Mouse (Mus musculus) bone marrow, adult 2 months (tissue): Measurements from ENCODE around the gene Usp2. TPM values are rescaled to one million over a fixed set of nuclear protein-coding genes. Genes with fewer than 3 reads are reported as not detected.

ENCODE experiments used
- H3K27ac ChIP-seq: fragments of 200-500 bp; 2 replicates; pipeline ENCODE4 v1.5.1; 2012; ENCODE audit warnings: low read depth, mild to moderate bottlenecking, control low read depth, inconsistent platforms, low read length; ENCODE audit not compliant: control insufficient read depth, poor library complexity, insufficient read depth
- H3K4me1 ChIP-seq: fragments of 200-500 bp; 2 replicates; pipeline ENCODE4 v1.6.1; 2011; ENCODE audit warnings: low read length; ENCODE audit not compliant: control insufficient read depth, insufficient read depth
- H3K4me3 ChIP-seq: fragments of 200-500 bp; replicated peaks from 2 replicates; pipeline ENCODE3; 2011; ENCODE audit warnings: mild to moderate bottlenecking, low read depth, low read length, control low read depth; ENCODE audit not compliant: control insufficient read depth
- CTCF ChIP-seq: fragments of 200-500 bp; IDR thresholded peaks from 2 replicates; pipeline ENCODE4 v1.5.1; 2011; ENCODE audit warnings: low read length, control low read depth; ENCODE audit not compliant: control insufficient read depth, insufficient read depth
- POLR2A ChIP-seq: fragments of 200-500 bp; IDR thresholded peaks from 2 replicates; pipeline ENCODE4 v1.6.1; 2011; ENCODE audit warnings: low read depth, mild to moderate bottlenecking, control low read depth, low read length, borderline replicate concordance; ENCODE audit not compliant: control insufficient read depth
- WGBS: fragments of 180-500 bp; shearing (Covaris S2); methylation state at CpG from one replicate; pipeline ENCODE4 v1.1.7; 2018; 5-methylcytosine and 5-hydroxymethylcytosine counted together
- polyA plus RNA-seq: library from polyadenylated mRNA; stranded (reverse); fragments of >200 nt; gene quantifications from 2 replicates; pipeline ENCODE4 v1.2.4, GENCODE M21; 2011; ENCODE audit warnings: low replicate concordance; ENCODE audit not compliant: missing spikeins, insufficient read depth, insufficient read length

Gene Usp2
- polyA plus RNA-seq, 1 experiment, result 2.6 TPM

DNA sequence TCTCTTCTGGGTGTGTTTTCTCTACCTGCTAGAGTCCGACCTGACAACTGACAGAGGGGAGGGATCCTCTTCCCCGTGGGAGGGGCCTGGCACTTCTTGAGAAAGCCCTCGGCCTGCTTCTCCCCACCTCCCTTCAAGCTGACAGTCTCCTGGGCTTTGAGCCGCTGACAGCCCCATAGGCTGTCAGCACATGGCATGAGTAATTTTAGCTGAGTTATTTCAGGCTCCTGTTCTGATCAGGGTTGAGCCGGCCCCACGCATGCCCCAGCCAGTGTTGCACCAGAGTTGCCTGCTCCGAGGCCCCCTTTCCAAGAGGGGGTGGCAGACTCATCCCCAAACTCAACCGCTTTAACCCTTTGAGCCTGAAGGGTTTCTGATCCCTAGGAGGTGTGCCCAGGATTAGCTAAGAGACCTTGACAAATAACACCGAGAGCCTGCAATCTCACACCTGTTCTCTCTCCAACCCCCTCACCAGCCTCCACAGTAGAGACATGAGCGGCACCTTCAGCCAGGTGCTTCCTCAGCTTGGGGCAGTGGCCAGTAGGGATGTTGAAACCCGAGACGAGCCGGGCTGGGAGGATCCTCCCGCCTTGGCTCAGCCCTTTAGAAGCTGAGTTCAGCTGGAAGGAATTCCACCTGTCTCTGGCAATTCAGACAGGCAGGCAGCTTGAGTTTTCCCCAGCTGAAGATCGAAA lies 21.1 kb downstream of the Usp2 start:
- Histone ChIP-seq H3K4me1 (peaks cover 9% of the 10 kb centered on the region), H3K27ac (peak overlapping the region; percentile 39), H3K4me3 (no peak overlapping the region)
- TF ChIP-seq POLR2A (no peak), CTCF (no peak)
- WGBS, result 22% methylated on average over 15 of the region's 15 CpGs

DNA sequence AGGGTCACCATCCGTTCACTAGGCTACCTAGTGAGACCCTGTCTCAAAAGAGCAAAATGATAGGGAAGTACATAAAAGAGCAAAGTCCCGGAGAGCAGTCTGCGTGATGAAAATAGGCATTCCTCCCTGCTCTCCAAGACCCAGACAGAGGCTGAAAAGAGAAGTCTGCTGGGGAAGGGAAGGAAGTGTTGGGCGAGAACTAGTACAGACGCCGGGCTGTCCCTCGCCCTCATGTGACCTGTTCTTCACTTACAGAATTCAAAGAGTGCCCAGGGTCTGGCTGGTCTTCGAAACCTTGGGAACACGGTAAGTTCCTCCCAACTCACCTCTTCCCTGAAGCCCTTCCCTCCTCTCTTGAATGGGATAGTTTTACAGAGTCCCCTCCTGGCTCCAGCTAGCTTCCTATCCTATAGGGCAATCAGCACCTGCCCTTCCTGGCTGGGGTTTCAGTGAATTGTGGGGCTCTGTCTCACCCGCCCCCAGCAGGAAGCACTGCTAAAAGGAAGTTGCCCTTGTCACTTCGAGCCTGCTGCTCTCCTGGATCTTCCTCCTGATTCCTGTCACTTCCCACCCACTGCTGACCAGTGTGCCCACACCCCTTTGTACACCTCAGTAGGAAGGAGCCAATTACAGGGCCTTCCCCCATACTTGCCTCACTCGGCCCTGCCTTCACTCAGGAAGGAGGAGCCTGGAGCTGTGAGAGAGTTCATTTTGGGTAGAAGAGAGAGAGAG lies 22.2 kb downstream of the Usp2 start:
- H3K27ac ChIP-seq, result peak overlapping the region; percentile 62
- WGBS, result 7% methylated on average over 12 of the region's 12 CpGs
- TF ChIP-seq CTCF (no peak), POLR2A (no peak)
- peaks cover 6% of the 10 kb centered on the region for H3K4me1 ChIP-seq
- H3K4me3 ChIP-seq, result no peak overlapping the region

DNA sequence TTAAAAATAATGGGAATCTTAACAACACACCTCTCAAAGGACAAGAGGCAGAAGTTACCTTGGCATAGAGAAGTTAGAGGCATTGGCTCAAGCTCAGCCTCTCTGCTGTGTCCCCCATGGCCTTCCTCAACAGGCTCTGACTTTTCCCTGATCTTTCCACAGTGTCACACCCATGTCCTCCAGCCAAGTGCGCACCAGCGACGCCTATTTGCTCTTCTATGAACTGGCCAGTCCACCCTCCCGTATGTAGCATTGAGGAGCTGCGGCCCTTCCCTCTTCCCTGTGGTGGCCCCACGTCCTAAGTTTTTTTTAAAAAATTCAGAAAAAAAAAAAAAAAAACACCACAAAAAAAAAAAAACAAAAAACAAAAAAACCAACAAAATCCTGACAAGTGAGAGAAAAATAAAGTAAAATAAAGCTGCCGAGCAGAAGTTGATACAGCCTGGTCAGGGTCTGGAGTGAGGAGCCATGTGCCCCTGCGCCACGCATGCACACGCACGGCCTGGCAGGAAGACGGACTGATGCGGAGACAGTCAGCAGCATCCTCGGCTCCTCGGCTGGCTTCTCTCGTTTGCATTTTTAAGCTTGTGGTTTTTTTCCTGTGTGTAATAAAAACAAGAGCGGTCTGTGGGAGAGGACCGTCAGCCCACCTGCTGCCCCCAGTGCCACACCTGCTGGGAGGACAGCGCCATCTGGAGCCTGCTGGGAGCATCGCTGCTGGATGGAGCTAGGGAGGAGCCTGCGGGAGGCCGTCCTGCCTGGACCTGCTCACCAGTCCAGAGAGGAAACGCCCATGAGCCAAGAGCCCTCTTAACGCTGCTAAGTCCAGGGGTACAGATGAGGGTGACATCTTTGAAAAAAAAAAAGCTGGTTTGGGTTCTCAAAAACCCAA lies 27.0 kb downstream of the Usp2 start:
- no peak overlapping the region for H3K27ac ChIP-seq
- TF ChIP-seq POLR2A (no peak), CTCF (peak; percentile 88)
- WGBS, result 39% methylated on average over 24 of the region's 24 CpGs
- H3K4me3 ChIP-seq, result no peak overlapping the region
- peaks cover 3% of the 10 kb centered on the region; the same call in 1 of the 2 replicates for H3K4me1 ChIP-seq

DNA sequence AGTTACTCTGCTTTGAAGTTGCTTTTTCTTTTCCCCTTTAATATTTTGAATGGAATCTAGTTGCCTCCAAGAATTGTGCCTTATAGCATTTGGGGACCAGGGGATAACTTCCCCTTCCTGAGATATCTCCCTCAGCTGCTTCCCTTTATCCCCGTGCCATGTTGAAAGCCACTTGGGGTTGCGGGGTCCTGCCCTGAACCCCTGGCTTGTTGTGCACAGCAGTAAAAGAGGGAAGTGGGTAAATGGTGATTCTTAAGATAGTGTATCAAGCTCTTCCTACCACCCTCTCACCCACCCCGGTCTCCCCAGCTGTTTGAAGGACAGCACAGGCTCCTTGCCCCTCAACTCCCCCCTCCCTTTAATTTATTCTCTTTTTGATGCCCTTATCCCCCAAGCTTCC lies 27.9 kb downstream of the Usp2 start:
- Histone ChIP-seq H3K27ac (no peak overlapping the region), H3K4me1 (no peaks in the 10 kb centered on the region; the same call in 1 of the 2 replicates), H3K4me3 (no peak overlapping the region)
- TF ChIP-seq CTCF, result no peak
- TF ChIP-seq POLR2A, result no peak
- WGBS, result 18% methylated on average over 3 of the region's 3 CpGs

DNA sequence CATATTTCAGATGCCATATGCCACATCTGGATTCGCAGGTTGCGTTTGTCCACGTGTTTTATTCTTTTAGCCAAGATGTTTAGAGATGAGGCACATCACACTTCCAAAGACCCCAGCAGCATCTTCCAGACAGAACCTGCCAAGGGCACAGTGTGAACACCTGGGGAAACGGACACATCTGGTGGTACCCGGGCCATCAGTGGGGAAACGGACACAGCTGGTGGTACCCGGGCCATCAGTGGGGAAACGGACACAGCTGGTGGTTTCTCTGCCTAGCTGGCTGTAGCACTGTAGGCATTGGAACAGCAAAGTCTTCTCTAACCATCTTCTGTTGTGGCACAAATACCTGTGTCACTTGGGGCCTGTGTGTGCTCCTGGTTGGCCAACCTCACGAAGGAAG lies 29.0 kb downstream of the Usp2 start:
- no peak overlapping the region for H3K4me3 ChIP-seq
- H3K27ac ChIP-seq, result no peak overlapping the region
- no peak for TF ChIP-seq POLR2A
- 84% methylated on average over 9 of the region's 9 CpGs for WGBS
- no peaks in the 10 kb centered on the region; the same call in 1 of the 2 replicates for H3K4me1 ChIP-seq

DNA sequence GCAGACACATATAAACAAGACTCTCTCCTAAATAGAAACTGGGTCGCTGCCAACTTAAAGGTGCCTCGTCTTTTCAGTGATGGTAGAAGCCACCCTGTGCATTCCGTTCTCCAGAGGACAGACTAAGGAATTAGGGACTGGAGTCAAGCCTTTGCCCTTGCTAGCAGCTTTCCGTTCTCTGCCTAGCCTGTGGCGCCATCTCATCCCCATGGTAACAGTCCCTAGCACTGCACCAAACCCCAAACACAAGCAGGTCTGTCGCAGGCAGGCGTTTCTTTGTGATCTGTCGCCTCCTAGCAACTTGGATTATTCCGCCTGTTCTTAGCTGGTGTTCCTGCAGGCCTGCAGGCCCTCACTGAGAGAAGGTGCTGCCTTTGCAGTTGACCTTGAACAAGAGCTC lies 29.7 kb downstream of the Usp2 start:
- H3K4me3 ChIP-seq, result no peak overlapping the region
- no peak overlapping the region for H3K27ac ChIP-seq
- TF ChIP-seq CTCF, result no peak
- no peaks in the 10 kb centered on the region; the same call in 1 of the 2 replicates for H3K4me1 ChIP-seq
- 84% methylated on average over 9 of the region's 9 CpGs for WGBS

DNA sequence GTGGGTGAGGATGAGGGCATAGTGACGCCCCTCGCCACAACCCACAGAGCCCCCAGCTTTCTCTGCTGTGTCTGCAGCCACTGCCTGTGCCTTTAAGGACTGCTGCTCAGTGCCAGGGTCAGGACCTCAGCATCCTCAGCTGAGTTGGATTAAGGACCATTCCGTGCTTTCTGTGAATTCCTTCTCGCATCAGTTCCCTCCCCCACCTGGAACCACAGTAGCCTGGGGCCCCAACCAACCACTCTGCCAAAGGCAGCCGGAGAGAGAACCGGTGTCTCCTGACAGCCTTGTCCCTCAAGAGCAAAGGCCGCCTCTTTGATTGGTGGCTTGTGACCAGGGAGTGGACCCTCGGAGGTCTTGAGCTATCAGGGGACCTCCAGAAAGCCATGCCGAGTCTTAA lies 34.7 kb downstream of the Usp2 start, which contains the start of gene Mfrp:
Gene Mfrp, plus strand, starts transcription at position 240 of the 400 bp plus-strand sequence.
- Histone ChIP-seq H3K27ac (no peak within 1 kb of the TSS), H3K4me1 (peaks cover 1% of the 10 kb centered on the region; the same call in 1 of the 2 replicates), H3K4me3 (no peak within 1 kb of the TSS)
- TF ChIP-seq POLR2A (no peak), CTCF (no peak)
- 95% methylated on average over 9 of the region's 9 CpGs for WGBS

DNA sequence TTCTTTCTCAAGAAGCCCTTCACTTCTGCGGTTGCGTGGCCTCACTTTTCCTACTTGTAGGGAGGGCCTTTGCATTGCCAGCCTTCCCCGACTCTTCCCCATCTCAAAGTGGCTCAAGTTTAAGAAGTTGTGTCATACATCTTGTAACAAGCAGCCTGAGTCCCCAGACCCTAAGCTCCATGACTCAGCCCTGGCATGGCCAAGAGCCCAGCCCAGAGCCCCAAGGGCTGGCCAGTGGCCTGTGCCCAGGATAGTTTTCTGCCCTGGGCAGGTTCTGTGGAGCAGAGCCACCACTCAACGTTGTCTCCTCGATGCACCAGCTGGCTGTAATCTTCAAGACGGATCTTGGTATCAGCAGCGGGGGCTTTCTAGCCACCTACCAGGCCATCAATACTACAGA lies 38.1 kb downstream of the Usp2 start:
- peak overlapping the region; percentile 57 for H3K27ac ChIP-seq
- TF ChIP-seq POLR2A (no peak), CTCF (no peak)
- H3K4me1 ChIP-seq, result peaks cover 1% of the 10 kb centered on the region; the same call in 1 of the 2 replicates
- WGBS, result 71% methylated on average over 7 of the region's 7 CpGs
- no peak overlapping the region for H3K4me3 ChIP-seq
